Mouse (Mus musculus): ENCODE data around the gene Sertad1.

The Sertad1 gene

GRCm38 (mm10) chr7:27499036-27499435 lies 12.3 kb downstream of the Sertad1 start, which contains the start of gene Prx:
Gene Prx (plus strand): TSS chr7:27499324.
- no peak for DNase-seq (ENCODE audit: low spot score in 2 of 2)

- DNase-seq (ENCODE audit: low spot score in 2 of 2): no peak
Measured at GRCm38 (mm10) chr7:27501620-27502019, 14.9 kb downstream of the Sertad1 start.

GRCm38 (mm10) chr7:27506765-27507370 lies 20.2 kb downstream of the Sertad1 start:
- DNase-seq (ENCODE audit: low spot score in 2 of 2): no peak

GRCm38 (mm10) chr7:27507711-27508647 lies 21.3 kb downstream of the Sertad1 start:
- peak; percentile 99 to 100 for DNase-seq (ENCODE audit: low spot score in 2 of 2)

GRCm38 (mm10) chr7:27508648-27509005 lies 21.9 kb downstream of the Sertad1 start:
- DNase-seq (ENCODE audit: low spot score in 2 of 2): peak in 1 of 2 experiments; percentile 59

GRCm38 (mm10) chr7:27510809-27511208 lies 24.1 kb downstream of the Sertad1 start:
- DNase-seq (ENCODE audit: low spot score in 2 of 2): no peak

- no peak for DNase-seq (ENCODE audit: low spot score in 2 of 2)
Measured at GRCm38 (mm10) chr7:27514961-27515360, 28.3 kb downstream of the Sertad1 start.

- DNase-seq (ENCODE audit: low spot score in 2 of 2): no peak
Measured at GRCm38 (mm10) chr7:27518314-27518713, 31.6 kb downstream of the Sertad1 start.

- no peak for DNase-seq (ENCODE audit: low spot score in 2 of 2)
Measured at GRCm38 (mm10) chr7:27520104-27520503, 33.4 kb downstream of the Sertad1 start.

GRCm38 (mm10) chr7:27520599-27520998 lies 33.9 kb downstream of the Sertad1 start:
- no peak for DNase-seq (ENCODE audit: low spot score in 2 of 2)

GRCm38 (mm10) chr7:27522967-27523366 lies 36.3 kb downstream of the Sertad1 start, which contains the start of gene Hipk4:
Gene Hipk4 (plus strand): TSS chr7:27523267.
- no peak for DNase-seq (ENCODE audit: low spot score in 2 of 2)

GRCm38 (mm10) chr7:27523805-27524204 lies 37.1 kb downstream of the Sertad1 start:
- no peak for DNase-seq (ENCODE audit: low spot score in 2 of 2)

GRCm38 (mm10) chr7:27526039-27526827 lies 39.5 kb downstream of the Sertad1 start:
- peak in 1 of 2 experiments; percentile 60 for DNase-seq (ENCODE audit: low spot score in 2 of 2)

GRCm38 (mm10) chr7:27529070-27529469 lies 42.4 kb downstream of the Sertad1 start:
- DNase-seq (ENCODE audit: low spot score in 2 of 2): no peak

GRCm38 (mm10) chr7:27530937-27531336 lies 44.2 kb downstream of the Sertad1 start:
- no peak for DNase-seq (ENCODE audit: low spot score in 2 of 2)

- no peak for DNase-seq (ENCODE audit: low spot score in 2 of 2)
Measured at GRCm38 (mm10) chr7:27531707-27532106, 45.0 kb downstream of the Sertad1 start.

GRCm38 (mm10) chr7:27532480-27533050 lies 45.9 kb downstream of the Sertad1 start:
- DNase-seq (ENCODE audit: low spot score in 2 of 2): no peak

GRCm38 (mm10) chr7:27535386-27535785 lies 48.7 kb downstream of the Sertad1 start:
- no peak for DNase-seq (ENCODE audit: low spot score in 2 of 2)

GRCm38 (mm10) chr7:27536618-27537017 lies 49.9 kb downstream of the Sertad1 start:
- no peak for DNase-seq (ENCODE audit: low spot score in 2 of 2)

- no peak for DNase-seq (ENCODE audit: low spot score in 2 of 2)
Measured at GRCm38 (mm10) chr7:27537998-27538397, 51.3 kb downstream of the Sertad1 start.

- DNase-seq (ENCODE audit: low spot score in 2 of 2): no peak
Measured at GRCm38 (mm10) chr7:27538797-27539196, 52.1 kb downstream of the Sertad1 start.

Measured in urinary bladder, postnatal 4 days (tissue).